Mouse (Mus musculus): ENCODE measurements around the gene Arid1b. TPM values are rescaled to one million over a fixed set of nuclear protein-coding genes. Genes with fewer than 3 reads are reported as not detected.

Gene Arid1b
- polyA plus RNA-seq, 1 experiment from 2014 or later = 5.8 TPM

- no peak overlapping the region for H3K4me3 ChIP-seq (ENCODE audit: low read length)
- H3K4me1 ChIP-seq (ENCODE audit: control insufficient read depth, insufficient read depth, low read length) = peaks cover 48% of the 10 kb centered on the region
- H3K9ac ChIP-seq (ENCODE audit: low read depth, low read length) = no peak overlapping the region
- no peaks in the 10 kb centered on the region for H3K9me3 ChIP-seq (ENCODE audit: control insufficient read depth, low read length)
- WGBS = 82% methylated on average over 4 of the region's 4 CpGs
- no peak overlapping the region for H3K27ac ChIP-seq (ENCODE audit: low read length)
- H3K27me3 ChIP-seq (replicated peaks; ENCODE audit: control insufficient read depth, insufficient read depth, low read length) = no peaks in the 10 kb centered on the region
- H3K4me2 ChIP-seq (ENCODE audit: low read depth, low read length) = no peak overlapping the region
- H3K36me3 ChIP-seq (ENCODE audit: control insufficient read depth, insufficient read depth, low read length) = no peaks in the 10 kb centered on the region
- no peak for ATAC-seq
Observed at GRCm38 (mm10) chr17:5224932-5225331, 230.8 kb downstream of the Arid1b start.

- 36% methylated on average over 6 of the region's 6 CpGs for WGBS
- Histone ChIP-seq H3K27ac (ENCODE audit: low read length) (no peak overlapping the region), H3K4me2 (ENCODE audit: low read depth, low read length) (no peak overlapping the region), H3K9me3 (ENCODE audit: control insufficient read depth, low read length) (no peaks in the 10 kb centered on the region), H3K9ac (ENCODE audit: low read depth, low read length) (no peak overlapping the region), H3K4me1 (ENCODE audit: control insufficient read depth, insufficient read depth, low read length) (peaks cover 33% of the 10 kb centered on the region), H3K4me3 (ENCODE audit: low read length) (no peak overlapping the region), H3K27me3 (replicated peaks; ENCODE audit: control insufficient read depth, insufficient read depth, low read length) (no peaks in the 10 kb centered on the region), H3K36me3 (ENCODE audit: control insufficient read depth, insufficient read depth, low read length) (no peaks in the 10 kb centered on the region)
- peak; percentile 36; the same call in 1 of the 2 replicates for ATAC-seq
Observed at GRCm38 (mm10) chr17:5227136-5227535, 233.0 kb downstream of the Arid1b start.

- Histone ChIP-seq H3K36me3 (ENCODE audit: control insufficient read depth, insufficient read depth, low read length) (no peaks in the 10 kb centered on the region), H3K27ac (ENCODE audit: low read length) (peak overlapping the region; percentile 34; the same call in 1 of the 2 replicates), H3K4me3 (ENCODE audit: low read length) (no peak overlapping the region), H3K27me3 (replicated peaks; ENCODE audit: control insufficient read depth, insufficient read depth, low read length) (no peaks in the 10 kb centered on the region), H3K4me1 (ENCODE audit: control insufficient read depth, insufficient read depth, low read length) (peaks cover 33% of the 10 kb centered on the region), H3K9me3 (ENCODE audit: control insufficient read depth, low read length) (no peaks in the 10 kb centered on the region), H3K4me2 (ENCODE audit: low read depth, low read length) (no peak overlapping the region), H3K9ac (ENCODE audit: low read depth, low read length) (no peak overlapping the region)
- 56% methylated on average over 14 of the region's 14 CpGs for whole genome bisulfite sequencing
- 0 out of 2 replicates have a peak, but pooled peaks have one; percentile 6 for ATAC-seq
Observed at GRCm38 (mm10) chr17:5227950-5228615, 234.0 kb downstream of the Arid1b start.

- peak overlapping the region; percentile 30; the same call in 1 of the 2 replicates for H3K27ac ChIP-seq (ENCODE audit: low read length)
- WGBS = 43% methylated on average over 6 of the region's 6 CpGs
- H3K9ac ChIP-seq (ENCODE audit: low read depth, low read length) = no peak overlapping the region
- H3K4me2 ChIP-seq (ENCODE audit: low read depth, low read length) = no peak overlapping the region
- no peaks in the 10 kb centered on the region for H3K36me3 ChIP-seq (ENCODE audit: control insufficient read depth, insufficient read depth, low read length)
- ATAC-seq = peak; percentile 49
- H3K9me3 ChIP-seq (ENCODE audit: control insufficient read depth, low read length) = no peaks in the 10 kb centered on the region
- H3K4me3 ChIP-seq (ENCODE audit: low read length) = no peak overlapping the region
- no peaks in the 10 kb centered on the region for H3K27me3 ChIP-seq (replicated peaks; ENCODE audit: control insufficient read depth, insufficient read depth, low read length)
- peaks cover 33% of the 10 kb centered on the region for H3K4me1 ChIP-seq (ENCODE audit: control insufficient read depth, insufficient read depth, low read length)
Observed at GRCm38 (mm10) chr17:5228616-5229250, 234.6 kb downstream of the Arid1b start.

GRCm38 (mm10) chr17:5230063-5230462 lies 235.9 kb downstream of the Arid1b start:
- H3K4me3 ChIP-seq (ENCODE audit: low read length) = no peak overlapping the region
- no peak overlapping the region for H3K4me2 ChIP-seq (ENCODE audit: low read depth, low read length)
- no peaks in the 10 kb centered on the region for H3K9me3 ChIP-seq (ENCODE audit: control insufficient read depth, low read length)
- ATAC-seq = no peak
- no peaks in the 10 kb centered on the region for H3K27me3 ChIP-seq (replicated peaks; ENCODE audit: control insufficient read depth, insufficient read depth, low read length)
- H3K36me3 ChIP-seq (ENCODE audit: control insufficient read depth, insufficient read depth, low read length) = no peaks in the 10 kb centered on the region
- 73% methylated on average over 7 of the region's 7 CpGs for WGBS
- no peak overlapping the region for H3K9ac ChIP-seq (ENCODE audit: low read depth, low read length)
- no peak overlapping the region for H3K27ac ChIP-seq (ENCODE audit: low read length)
- peaks cover 39% of the 10 kb centered on the region for H3K4me1 ChIP-seq (ENCODE audit: control insufficient read depth, insufficient read depth, low read length)

- no peak for ATAC-seq
- Histone ChIP-seq H3K9me3 (ENCODE audit: control insufficient read depth, low read length) (no peaks in the 10 kb centered on the region), H3K4me3 (ENCODE audit: low read length) (no peak overlapping the region), H3K9ac (ENCODE audit: low read depth, low read length) (no peak overlapping the region), H3K4me2 (ENCODE audit: low read depth, low read length) (no peak overlapping the region), H3K4me1 (ENCODE audit: control insufficient read depth, insufficient read depth, low read length) (peaks cover 27% of the 10 kb centered on the region), H3K27ac (ENCODE audit: low read length) (no peak overlapping the region), H3K27me3 (replicated peaks; ENCODE audit: control insufficient read depth, insufficient read depth, low read length) (no peaks in the 10 kb centered on the region), H3K36me3 (ENCODE audit: control insufficient read depth, insufficient read depth, low read length) (no peaks in the 10 kb centered on the region)
- WGBS = 42% methylated on average over 2 of the region's 2 CpGs
Observed at GRCm38 (mm10) chr17:5232180-5232579, 238.0 kb downstream of the Arid1b start.

GRCm38 (mm10) chr17:5233991-5234390 lies 239.9 kb downstream of the Arid1b start:
- ATAC-seq = no peak
- no peak overlapping the region for H3K9ac ChIP-seq (ENCODE audit: low read depth, low read length)
- H3K27me3 ChIP-seq (replicated peaks; ENCODE audit: control insufficient read depth, insufficient read depth, low read length) = no peaks in the 10 kb centered on the region
- peaks cover 25% of the 10 kb centered on the region for H3K4me1 ChIP-seq (ENCODE audit: control insufficient read depth, insufficient read depth, low read length)
- no peaks in the 10 kb centered on the region for H3K36me3 ChIP-seq (ENCODE audit: control insufficient read depth, insufficient read depth, low read length)
- H3K4me3 ChIP-seq (ENCODE audit: low read length) = no peak overlapping the region
- H3K4me2 ChIP-seq (ENCODE audit: low read depth, low read length) = no peak overlapping the region
- no peaks in the 10 kb centered on the region for H3K9me3 ChIP-seq (ENCODE audit: control insufficient read depth, low read length)
- 95% methylated on average over 1 of the region's 1 CpGs for WGBS
- no peak overlapping the region for H3K27ac ChIP-seq (ENCODE audit: low read length)

GRCm38 (mm10) chr17:5235057-5235456 lies 240.9 kb downstream of the Arid1b start:
- H3K4me2 ChIP-seq (ENCODE audit: low read depth, low read length) = no peak overlapping the region
- H3K36me3 ChIP-seq (ENCODE audit: control insufficient read depth, insufficient read depth, low read length) = no peaks in the 10 kb centered on the region
- no peak overlapping the region for H3K9ac ChIP-seq (ENCODE audit: low read depth, low read length)
- no peak overlapping the region for H3K4me3 ChIP-seq (ENCODE audit: low read length)
- whole genome bisulfite sequencing = 67% methylated on average over 9 of the region's 9 CpGs
- H3K27ac ChIP-seq (ENCODE audit: low read length) = no peak overlapping the region
- ATAC-seq = no peak
- no peaks in the 10 kb centered on the region for H3K9me3 ChIP-seq (ENCODE audit: control insufficient read depth, low read length)
- H3K4me1 ChIP-seq (ENCODE audit: control insufficient read depth, insufficient read depth, low read length) = peaks cover 30% of the 10 kb centered on the region
- H3K27me3 ChIP-seq (replicated peaks; ENCODE audit: control insufficient read depth, insufficient read depth, low read length) = no peaks in the 10 kb centered on the region

- H3K9ac ChIP-seq (ENCODE audit: low read depth, low read length) = no peak overlapping the region
- H3K4me2 ChIP-seq (ENCODE audit: low read depth, low read length) = no peak overlapping the region
- no peaks in the 10 kb centered on the region for H3K36me3 ChIP-seq (ENCODE audit: control insufficient read depth, insufficient read depth, low read length)
- no peak overlapping the region for H3K4me3 ChIP-seq (ENCODE audit: low read length)
- 45% methylated on average over 3 of the region's 3 CpGs for WGBS
- H3K27me3 ChIP-seq (replicated peaks; ENCODE audit: control insufficient read depth, insufficient read depth, low read length) = no peaks in the 10 kb centered on the region
- H3K9me3 ChIP-seq (ENCODE audit: control insufficient read depth, low read length) = no peaks in the 10 kb centered on the region
- ATAC-seq = no peak
- H3K27ac ChIP-seq (ENCODE audit: low read length) = no peak overlapping the region
- H3K4me1 ChIP-seq (ENCODE audit: control insufficient read depth, insufficient read depth, low read length) = peaks cover 28% of the 10 kb centered on the region
Observed at GRCm38 (mm10) chr17:5237765-5238164, 243.6 kb downstream of the Arid1b start.

All from intestine, embryonic 16.5 days (tissue).